Mouse (Mus musculus) midbrain, embryonic 13.5 days (tissue): ENCODE measurements at regions not wholly inside any gene's neighbourhood (a gene's known extent, or its start where the extent isn't known, plus 50 kb on each side); places are given as distances from the start of the nearest gene placed in this dataset.

Source experiments
- ATAC-seq: fragments of 200-750 bp; cut with Nextera tagmentation; 2 replicates; pipeline ENCODE4 v1.8.0; 2017; ENCODE audit warnings: mild to moderate bottlenecking, moderate TSS enrichment, moderate library complexity
- H3K27ac ChIP-seq: fragments of 300-500 bp; sonication (generic); 2 replicates; pipeline ENCODE4 v1.5.1; 2015; ENCODE audit warnings: inconsistent platforms, mild to moderate bottlenecking, moderate library complexity
- H3K27me3 ChIP-seq: fragments of 300-500 bp; sonication (generic); 2 replicates; pipeline ENCODE4 v1.6.1; 2015; ENCODE audit warnings: mild to moderate bottlenecking, inconsistent platforms
- H3K36me3 ChIP-seq: fragments of 300-500 bp; sonication (generic); 2 replicates; pipeline ENCODE4 v1.6.1; 2015; ENCODE audit warnings: mild to moderate bottlenecking, inconsistent platforms
- H3K4me1 ChIP-seq: fragments of 300-500 bp; sonication (generic); replicated peaks from 2 replicates; pipeline ENCODE4 v1.6.1; 2015; ENCODE audit warnings: inconsistent platforms
- H3K4me2 ChIP-seq: fragments of 300-500 bp; sonication (generic); replicated peaks from 2 replicates; pipeline ENCODE4 v1.6.1; 2015; ENCODE audit warnings: moderate library complexity, mild to moderate bottlenecking, inconsistent platforms
- H3K4me3 ChIP-seq: fragments of 300-500 bp; sonication (generic); replicated peaks from 2 replicates; pipeline ENCODE4 v1.5.1; 2015; ENCODE audit warnings: mild to moderate bottlenecking, inconsistent platforms
- H3K9ac ChIP-seq: fragments of 300-500 bp; sonication (generic); replicated peaks from 2 replicates; pipeline ENCODE4 v1.6.1; 2015; ENCODE audit warnings: mild to moderate bottlenecking, inconsistent platforms
- H3K9me3 ChIP-seq: fragments of 300-500 bp; sonication (generic); 2 replicates; pipeline ENCODE4 v1.6.1; 2016; ENCODE audit warnings: mild to moderate bottlenecking, inconsistent platforms
- WGBS: fragments of 180-500 bp; shearing (Covaris S2); methylation state at CpG from one replicate; pipeline ENCODE4 v1.1.7; 2015; 5-methylcytosine and 5-hydroxymethylcytosine counted together

GRCm38 (mm10) chr9:34234734-34235133, 251.0 kb upstream of the Kirrel3 start:
- no peaks in the 10 kb centered on the region for H3K9me3 ChIP-seq
- no peak for ATAC-seq
- no peaks in the 10 kb centered on the region for H3K36me3 ChIP-seq
- H3K9ac ChIP-seq = no peak overlapping the region
- no peaks in the 10 kb centered on the region for H3K4me1 ChIP-seq
- H3K4me2 ChIP-seq = no peak overlapping the region
- no peaks in the 10 kb centered on the region for H3K27me3 ChIP-seq
- no peak overlapping the region for H3K27ac ChIP-seq
- H3K4me3 ChIP-seq = no peak overlapping the region

GRCm38 (mm10) chr9:34239531-34239930, 246.2 kb upstream of the Kirrel3 start:
- H3K4me2 ChIP-seq = no peak overlapping the region
- no peaks in the 10 kb centered on the region for H3K4me1 ChIP-seq
- no peaks in the 10 kb centered on the region for H3K27me3 ChIP-seq
- H3K9ac ChIP-seq = no peak overlapping the region
- no peak overlapping the region for H3K27ac ChIP-seq
- no peaks in the 10 kb centered on the region for H3K36me3 ChIP-seq
- H3K4me3 ChIP-seq = no peak overlapping the region
- no peak for ATAC-seq
- no peaks in the 10 kb centered on the region for H3K9me3 ChIP-seq
- WGBS = 95% methylated on average over 2 of the region's 2 CpGs

GRCm38 (mm10) chr9:34243674-34244073, 242.0 kb upstream of the Kirrel3 start:
- no peak for ATAC-seq
- no peak overlapping the region for H3K9ac ChIP-seq
- 80% methylated on average over 2 of the region's 2 CpGs for WGBS

GRCm38 (mm10) chr9:34244576-34244975, 241.1 kb upstream of the Kirrel3 start:
- no peaks in the 10 kb centered on the region for H3K27me3 ChIP-seq
- H3K9me3 ChIP-seq = no peaks in the 10 kb centered on the region
- H3K4me3 ChIP-seq = no peak overlapping the region
- no peaks in the 10 kb centered on the region for H3K4me1 ChIP-seq
- H3K27ac ChIP-seq = no peak overlapping the region
- no peak overlapping the region for H3K9ac ChIP-seq
- no peak overlapping the region for H3K4me2 ChIP-seq
- ATAC-seq = no peak
- 83% methylated on average over 5 of the region's 5 CpGs for WGBS
- no peaks in the 10 kb centered on the region for H3K36me3 ChIP-seq

More at GRCm38 (mm10) chr9:34243674-34244073, 242.0 kb upstream of the Kirrel3 start:
- Histone ChIP-seq H3K27ac (no peak overlapping the region), H3K4me3 (no peak overlapping the region), H3K4me1 (no peaks in the 10 kb centered on the region), H3K27me3 (no peaks in the 10 kb centered on the region), H3K9me3 (no peaks in the 10 kb centered on the region), H3K4me2 (no peak overlapping the region), H3K36me3 (no peaks in the 10 kb centered on the region)

- H3K4me2 ChIP-seq = no peak overlapping the region
- H3K36me3 ChIP-seq = no peaks in the 10 kb centered on the region
- H3K4me3 ChIP-seq = no peak overlapping the region
- H3K9me3 ChIP-seq = no peaks in the 10 kb centered on the region
- 47% methylated on average over 2 of the region's 2 CpGs for WGBS
- no peak overlapping the region for H3K27ac ChIP-seq
- ATAC-seq = no peak
- H3K4me1 ChIP-seq = no peaks in the 10 kb centered on the region
- H3K9ac ChIP-seq = no peak overlapping the region
- no peaks in the 10 kb centered on the region for H3K27me3 ChIP-seq
These were observed 232.9 kb upstream of the Kirrel3 start for GRCm38 (mm10) chr9:34252796-34253195.

GRCm38 (mm10) chr9:34258492-34258891, 227.2 kb upstream of the Kirrel3 start:
- H3K4me2 ChIP-seq = no peak overlapping the region
- H3K9me3 ChIP-seq = no peaks in the 10 kb centered on the region
- H3K9ac ChIP-seq = no peak overlapping the region
- 76% methylated on average over 2 of the region's 2 CpGs for WGBS
- ATAC-seq = no peak
- no peaks in the 10 kb centered on the region for H3K4me1 ChIP-seq
- H3K27ac ChIP-seq = no peak overlapping the region
- H3K27me3 ChIP-seq = no peaks in the 10 kb centered on the region
- H3K36me3 ChIP-seq = no peaks in the 10 kb centered on the region
- H3K4me3 ChIP-seq = no peak overlapping the region

- no peak overlapping the region for H3K9ac ChIP-seq
- ATAC-seq = no peak
- 72% methylated on average over 5 of the region's 5 CpGs for WGBS
These were observed 207.6 kb upstream of the Kirrel3 start for GRCm38 (mm10) chr9:34278068-34278467.

GRCm38 (mm10) chr9:34279386-34279785, 206.3 kb upstream of the Kirrel3 start:
- no peaks in the 10 kb centered on the region for H3K9me3 ChIP-seq
- no peaks in the 10 kb centered on the region; the same call in 1 of the 2 replicates for H3K4me1 ChIP-seq
- H3K27me3 ChIP-seq = no peaks in the 10 kb centered on the region
- no peak overlapping the region for H3K9ac ChIP-seq
- no peaks in the 10 kb centered on the region for H3K36me3 ChIP-seq
- no peak overlapping the region for H3K4me2 ChIP-seq
- H3K4me3 ChIP-seq = no peak overlapping the region
- no peak for ATAC-seq
- WGBS = 78% methylated on average over 2 of the region's 2 CpGs
- no peak overlapping the region for H3K27ac ChIP-seq

More at GRCm38 (mm10) chr9:34278068-34278467, 207.6 kb upstream of the Kirrel3 start:
- H3K9me3 ChIP-seq = no peaks in the 10 kb centered on the region
- no peak overlapping the region for H3K27ac ChIP-seq
- no peak overlapping the region for H3K4me2 ChIP-seq
- no peaks in the 10 kb centered on the region for H3K27me3 ChIP-seq
- no peaks in the 10 kb centered on the region for H3K36me3 ChIP-seq
- no peaks in the 10 kb centered on the region; the same call in 1 of the 2 replicates for H3K4me1 ChIP-seq
- H3K4me3 ChIP-seq = no peak overlapping the region

- 0 out of 2 replicates have a peak, but pooled peaks have one; percentile 27 for ATAC-seq
- no peak overlapping the region for H3K9ac ChIP-seq
- no peak overlapping the region for H3K4me3 ChIP-seq
- H3K9me3 ChIP-seq = no peaks in the 10 kb centered on the region
- no peak overlapping the region for H3K27ac ChIP-seq
- H3K36me3 ChIP-seq = no peaks in the 10 kb centered on the region
- no peaks in the 10 kb centered on the region; the same call in 1 of the 2 replicates for H3K4me1 ChIP-seq
- no peaks in the 10 kb centered on the region for H3K27me3 ChIP-seq
- no peak overlapping the region for H3K4me2 ChIP-seq
- 35% methylated on average over 2 of the region's 2 CpGs for WGBS
These were observed 205.8 kb upstream of the Kirrel3 start for GRCm38 (mm10) chr9:34279906-34280305.

- Histone ChIP-seq H3K4me1 (no peaks in the 10 kb centered on the region; the same call in 1 of the 2 replicates), H3K4me2 (no peak overlapping the region), H3K4me3 (no peak overlapping the region), H3K9me3 (no peaks in the 10 kb centered on the region), H3K27ac (no peak overlapping the region), H3K9ac (no peak overlapping the region), H3K27me3 (no peaks in the 10 kb centered on the region), H3K36me3 (no peaks in the 10 kb centered on the region)
- WGBS = 70% methylated on average over 11 of the region's 11 CpGs
- no peak for ATAC-seq
These were observed 205.1 kb upstream of the Kirrel3 start for GRCm38 (mm10) chr9:34280311-34281208.

GRCm38 (mm10) chr9:34323571-34323970, 162.1 kb upstream of the Kirrel3 start:
- Histone ChIP-seq H3K4me1 (no peaks in the 10 kb centered on the region), H3K36me3 (no peaks in the 10 kb centered on the region), H3K27ac (no peak overlapping the region), H3K4me3 (no peak overlapping the region), H3K9me3 (no peaks in the 10 kb centered on the region), H3K27me3 (no peaks in the 10 kb centered on the region), H3K4me2 (no peak overlapping the region), H3K9ac (no peak overlapping the region)
- 84% methylated on average over 1 of the region's 1 CpGs for WGBS
- no peak for ATAC-seq

- no peak overlapping the region for H3K4me2 ChIP-seq
- no peaks in the 10 kb centered on the region for H3K9me3 ChIP-seq
- H3K36me3 ChIP-seq = no peaks in the 10 kb centered on the region
- no peaks in the 10 kb centered on the region for H3K27me3 ChIP-seq
- no peak overlapping the region for H3K27ac ChIP-seq
- ATAC-seq = no peak
- WGBS = 77% methylated on average over 1 of the region's 1 CpGs
- H3K4me1 ChIP-seq = no peaks in the 10 kb centered on the region
- no peak overlapping the region for H3K9ac ChIP-seq
- no peak overlapping the region for H3K4me3 ChIP-seq
These were observed 157.0 kb upstream of the Kirrel3 start for GRCm38 (mm10) chr9:34328723-34329122.
